Mouse (Mus musculus): ENCODE data around the gene Wbp1l. TPM values are rescaled to one million over a fixed set of nuclear protein-coding genes. Genes with fewer than 3 reads are reported as not detected.

Gene Wbp1l
- polyA plus RNA-seq, 1 experiment from 2014 or later = 41.1 TPM

DNA sequence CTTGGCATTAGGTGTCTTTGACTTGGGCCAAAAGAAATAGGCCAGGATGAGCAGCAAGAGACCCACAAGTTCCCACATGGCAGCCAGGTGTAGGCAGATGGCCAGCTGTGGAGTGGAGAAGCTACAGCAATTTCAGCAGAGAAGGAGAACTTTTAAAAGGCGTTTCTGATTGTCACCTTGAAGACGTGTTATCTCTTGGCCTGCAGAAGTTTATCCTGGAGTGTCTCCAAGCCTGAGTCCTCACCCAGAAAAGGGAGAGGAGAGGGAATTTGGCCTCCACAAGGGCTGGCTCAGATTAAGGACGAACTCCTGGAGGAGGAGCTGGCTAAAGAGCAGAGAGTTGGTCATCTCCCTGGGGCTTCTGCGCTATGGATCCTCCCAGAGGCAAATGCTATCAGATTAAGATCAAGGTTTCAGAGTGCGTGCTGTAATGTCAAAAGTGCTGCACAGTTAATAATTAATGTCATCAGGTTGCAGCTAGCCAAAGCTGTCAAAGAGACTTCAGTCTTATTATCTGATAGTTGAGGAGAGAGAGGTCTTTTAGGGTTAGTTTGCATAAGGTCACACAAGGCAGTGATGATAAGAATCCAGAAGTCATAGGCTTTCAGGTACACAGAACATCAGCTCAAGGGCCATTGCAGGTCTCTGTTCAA is 74.0 kb downstream of the Wbp1l start, which contains the start of gene Cyp17a1:
Gene Cyp17a1 (minus strand): TSS at position 407 of the 653 bp plus-strand sequence.
- Histone ChIP-seq H3K27me3 (replicated peaks) (no peaks in the 10 kb centered on the region), H3K27ac (no peak within 1 kb of the TSS), H3K4me3 (no peak within 1 kb of the TSS), H3K36me3 (replicated peaks) (no peaks in the 10 kb centered on the region), H3K9me3 (no peaks in the 10 kb centered on the region), H3K9ac (no peak within 1 kb of the TSS), H3K4me2 (no peak within 1 kb of the TSS), H3K4me1 (no peaks in the 10 kb centered on the region)
- 78% methylated on average over 5 of the region's 5 CpGs for WGBS
- no peak for ATAC-seq (replicated peaks)

DNA sequence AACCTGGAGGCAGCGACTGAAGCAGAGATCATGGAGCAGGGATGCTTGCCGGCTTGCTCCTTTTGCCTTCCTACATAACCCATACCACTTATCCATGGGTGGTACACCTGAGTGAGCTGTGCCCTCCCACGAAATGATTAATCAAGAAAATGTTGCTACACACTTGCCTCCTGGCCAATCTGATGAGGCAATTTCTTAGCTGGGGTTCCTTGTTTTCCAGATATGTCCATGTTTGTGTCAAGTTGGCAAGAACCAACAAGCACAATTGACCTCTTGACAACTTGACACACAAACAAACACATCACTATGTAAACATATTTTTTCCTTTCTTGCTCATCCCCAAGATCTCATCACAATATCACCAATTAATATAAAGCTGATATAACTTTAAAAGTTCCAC is 76.8 kb downstream of the Wbp1l start:
- ATAC-seq (replicated peaks) = no peak
- no peaks in the 10 kb centered on the region for H3K4me1 ChIP-seq
- no peak overlapping the region for H3K4me3 ChIP-seq
- H3K27ac ChIP-seq = no peak overlapping the region
- H3K27me3 ChIP-seq (replicated peaks) = no peaks in the 10 kb centered on the region
- no peaks in the 10 kb centered on the region for H3K9me3 ChIP-seq
- H3K36me3 ChIP-seq (replicated peaks) = no peaks in the 10 kb centered on the region
- H3K9ac ChIP-seq = no peak overlapping the region
- 84% methylated on average over 3 of the region's 3 CpGs for WGBS
- H3K4me2 ChIP-seq = no peak overlapping the region

DNA sequence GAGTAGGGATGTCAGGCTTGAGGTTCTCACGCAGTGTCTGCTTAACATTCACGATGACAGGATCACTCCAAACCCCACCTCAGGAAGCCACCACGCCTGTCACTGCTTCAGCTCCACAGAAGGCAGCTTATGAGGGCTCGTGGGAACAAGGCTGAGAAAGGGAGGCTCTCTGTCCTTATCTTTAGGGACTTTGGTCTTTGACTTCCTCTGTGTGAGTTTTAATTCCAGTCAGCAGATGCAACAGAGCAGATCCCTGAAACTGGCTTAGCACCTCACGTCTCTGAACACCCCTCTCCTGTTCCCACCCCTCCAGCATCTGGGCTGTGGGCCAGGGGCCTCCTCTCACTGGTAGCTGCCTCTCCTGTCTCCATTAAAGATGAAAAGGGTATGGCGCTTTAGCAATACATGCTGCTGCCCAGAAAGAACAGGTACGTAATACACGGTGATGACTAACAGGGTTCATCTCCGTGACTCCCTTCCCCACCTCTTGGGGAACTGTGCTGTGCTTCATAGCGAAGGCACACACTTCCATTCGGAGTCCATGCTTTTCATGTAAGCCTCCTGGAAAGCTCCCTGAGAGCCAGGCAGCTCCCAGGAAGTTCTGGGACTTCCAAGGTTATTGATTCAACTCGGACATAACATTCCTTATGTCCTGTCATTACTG is 81.0 kb downstream of the Wbp1l start:
- H3K9ac ChIP-seq = no peak overlapping the region
- H3K4me2 ChIP-seq = no peak overlapping the region
- WGBS = 75% methylated on average over 12 of the region's 12 CpGs
- no peaks in the 10 kb centered on the region for H3K4me1 ChIP-seq
- no peak overlapping the region for H3K27ac ChIP-seq
- H3K9me3 ChIP-seq = no peaks in the 10 kb centered on the region
- H3K27me3 ChIP-seq (replicated peaks) = no peaks in the 10 kb centered on the region
- ATAC-seq (replicated peaks) = no peak
- no peak overlapping the region for H3K4me3 ChIP-seq
- H3K36me3 ChIP-seq (replicated peaks) = no peaks in the 10 kb centered on the region

- Histone ChIP-seq H3K4me2 (peak within 1 kb of the TSS; percentile 60), H3K4me1 (peaks cover 13% of the 10 kb centered on the region), H3K9ac (peak within 1 kb of the TSS; percentile 86), H3K27ac (peak within 1 kb of the TSS; percentile 93), H3K4me3 (peak within 1 kb of the TSS; percentile 83), H3K27me3 (replicated peaks) (no peaks in the 10 kb centered on the region), H3K9me3 (no peaks in the 10 kb centered on the region), H3K36me3 (replicated peaks) (no peaks in the 10 kb centered on the region)
- 2% methylated on average over 44 of the region's 44 CpGs for WGBS
- peak; percentile 98 for ATAC-seq (replicated peaks)
Observed at GRCm38 (mm10) chr19:46689460-46690372, 90.8 kb downstream of the Wbp1l start, which contains the start of gene Borcs7. Gene Borcs7, plus strand, starts transcription at chr19:46689906.

GRCm38 (mm10) chr19:46690387-46690786 is 91.5 kb downstream of the Wbp1l start:
- peak overlapping the region; percentile 60 for H3K4me2 ChIP-seq
- peaks cover 13% of the 10 kb centered on the region for H3K4me1 ChIP-seq
- peak overlapping the region; percentile 93 for H3K27ac ChIP-seq
- 62% methylated on average over 11 of the region's 11 CpGs for WGBS
- H3K27me3 ChIP-seq (replicated peaks) = no peaks in the 10 kb centered on the region
- peak overlapping the region; percentile 83 for H3K4me3 ChIP-seq
- H3K9me3 ChIP-seq = no peaks in the 10 kb centered on the region
- H3K36me3 ChIP-seq (replicated peaks) = no peaks in the 10 kb centered on the region
- peak; percentile 60 for ATAC-seq (replicated peaks)
- H3K9ac ChIP-seq = peak overlapping the region; percentile 86

- no peak for ATAC-seq (replicated peaks)
- 81% methylated on average over 2 of the region's 2 CpGs for WGBS
Observed at GRCm38 (mm10) chr19:46691078-46691477, 92.2 kb downstream of the Wbp1l start.

GRCm38 (mm10) chr19:46693146-46693545 is 94.3 kb downstream of the Wbp1l start:
- H3K9me3 ChIP-seq = no peaks in the 10 kb centered on the region
- no peaks in the 10 kb centered on the region for H3K27me3 ChIP-seq (replicated peaks)
- H3K27ac ChIP-seq = no peak overlapping the region
- H3K4me3 ChIP-seq = no peak overlapping the region
- no peaks in the 10 kb centered on the region for H3K36me3 ChIP-seq (replicated peaks)
- no peak overlapping the region for H3K9ac ChIP-seq
- 86% methylated on average over 4 of the region's 4 CpGs for WGBS
- no peak overlapping the region for H3K4me2 ChIP-seq
- ATAC-seq (replicated peaks) = no peak
- H3K4me1 ChIP-seq = peaks cover 13% of the 10 kb centered on the region

More at GRCm38 (mm10) chr19:46691078-46691477, 92.2 kb downstream of the Wbp1l start:
- Histone ChIP-seq H3K4me1 (peaks cover 13% of the 10 kb centered on the region), H3K9me3 (no peaks in the 10 kb centered on the region), H3K27ac (no peak overlapping the region), H3K36me3 (replicated peaks) (no peaks in the 10 kb centered on the region), H3K9ac (no peak overlapping the region), H3K4me3 (no peak overlapping the region), H3K4me2 (peak overlapping the region; percentile 60; the same call in 1 of the 2 replicates), H3K27me3 (replicated peaks) (no peaks in the 10 kb centered on the region)

GRCm38 (mm10) chr19:46696482-46696881 is 97.6 kb downstream of the Wbp1l start:
- H3K27ac ChIP-seq = no peak overlapping the region
- no peaks in the 10 kb centered on the region for H3K4me1 ChIP-seq
- H3K9me3 ChIP-seq = no peaks in the 10 kb centered on the region
- no peaks in the 10 kb centered on the region for H3K27me3 ChIP-seq (replicated peaks)
- no peak overlapping the region for H3K9ac ChIP-seq
- WGBS = 93% methylated on average over 8 of the region's 8 CpGs
- H3K4me2 ChIP-seq = no peak overlapping the region
- no peak overlapping the region for H3K4me3 ChIP-seq
- H3K36me3 ChIP-seq (replicated peaks) = peaks cover 5% of the 10 kb centered on the region; the same call in 1 of the 2 replicates
- ATAC-seq (replicated peaks) = no peak

DNA sequence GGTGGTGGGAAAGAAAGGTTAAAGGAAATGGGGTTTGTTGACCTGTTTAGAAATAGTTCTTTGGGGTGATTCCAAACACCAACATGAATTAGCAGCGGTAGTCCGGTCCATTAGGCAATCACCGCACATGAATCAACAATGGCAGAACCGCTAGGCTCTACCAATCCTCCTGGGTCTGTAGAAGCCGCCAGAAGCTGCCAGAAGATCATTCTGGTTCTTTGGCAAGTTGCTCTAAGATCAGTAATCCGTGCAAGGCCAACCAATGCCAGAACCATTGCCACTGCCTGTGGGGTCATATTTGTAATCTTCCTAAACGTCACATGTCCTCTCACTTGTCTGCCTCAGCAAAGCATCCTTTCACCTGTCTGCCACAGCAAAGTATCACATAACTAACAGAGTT is 98.1 kb downstream of the Wbp1l start:
- no peak overlapping the region for H3K4me3 ChIP-seq
- H3K4me1 ChIP-seq = no peaks in the 10 kb centered on the region
- no peaks in the 10 kb centered on the region for H3K27me3 ChIP-seq (replicated peaks)
- WGBS = 93% methylated on average over 7 of the region's 7 CpGs
- ATAC-seq (replicated peaks) = no peak
- no peak overlapping the region for H3K4me2 ChIP-seq
- no peak overlapping the region for H3K27ac ChIP-seq
- H3K9ac ChIP-seq = no peak overlapping the region
- H3K36me3 ChIP-seq (replicated peaks) = peaks cover 5% of the 10 kb centered on the region; the same call in 1 of the 2 replicates
- H3K9me3 ChIP-seq = no peaks in the 10 kb centered on the region

GRCm38 (mm10) chr19:46697840-46698517 is 99.1 kb downstream of the Wbp1l start:
- 53% methylated on average over 19 of the region's 19 CpGs for WGBS

GRCm38 (mm10) chr19:46699011-46699481 is 100.2 kb downstream of the Wbp1l start:
- Histone ChIP-seq H3K27ac (no peak overlapping the region), H3K9ac (no peak overlapping the region), H3K4me1 (no peaks in the 10 kb centered on the region), H3K4me3 (no peak overlapping the region), H3K9me3 (no peaks in the 10 kb centered on the region), H3K27me3 (replicated peaks) (no peaks in the 10 kb centered on the region), H3K4me2 (no peak overlapping the region), H3K36me3 (replicated peaks) (peaks cover 5% of the 10 kb centered on the region; the same call in 1 of the 2 replicates)
- no peak for ATAC-seq (replicated peaks)
- 83% methylated on average over 10 of the region's 10 CpGs for WGBS

More at GRCm38 (mm10) chr19:46697840-46698517, 99.1 kb downstream of the Wbp1l start:
- no peak for ATAC-seq (replicated peaks)
- no peaks in the 10 kb centered on the region for H3K4me1 ChIP-seq
- H3K4me3 ChIP-seq = no peak overlapping the region
- H3K27ac ChIP-seq = no peak overlapping the region
- H3K9me3 ChIP-seq = no peaks in the 10 kb centered on the region
- no peak overlapping the region for H3K4me2 ChIP-seq
- peaks cover 5% of the 10 kb centered on the region; the same call in 1 of the 2 replicates for H3K36me3 ChIP-seq (replicated peaks)
- H3K9ac ChIP-seq = no peak overlapping the region
- no peaks in the 10 kb centered on the region for H3K27me3 ChIP-seq (replicated peaks)

Data from midbrain, embryonic 15.5 days (tissue).